Mouse (Mus musculus) embryonic fibroblast, embryonic 13.5 days (primary cell): ENCODE measurements around the gene Ncapd2. TPM values are rescaled to one million over a fixed set of nuclear protein-coding genes. Genes with fewer than 3 reads are reported as not detected.
A peak's percentile ranks its signal among the peaks of the same experiment; 100 is the strongest.
"Not testable (repeated sequence)": the region's sequence is repeated elsewhere in the genome, so short reads cannot be mapped to it uniquely, and the experiment has no call there.

ENCODE experiments used
- H3K27ac ChIP-seq: 2 replicates; pipeline ENCODE4 v1.5.1; 2012; ENCODE audit warnings: low read length, control low read depth, inconsistent platforms; ENCODE audit not compliant: insufficient read depth
- H3K4me1 ChIP-seq: 2 replicates; pipeline ENCODE4 v1.6.1; 2011; ENCODE audit warnings: low read length; ENCODE audit not compliant: control insufficient read depth, insufficient read depth
- H3K4me3 ChIP-seq: 2 replicates; pipeline ENCODE4 v1.5.1; 2011; ENCODE audit warnings: mild to moderate bottlenecking, control low read depth, low read length; ENCODE audit not compliant: insufficient read depth
- CTCF ChIP-seq: IDR thresholded peaks from 2 replicates; pipeline ENCODE4 v1.5.1; 2011; ENCODE audit warnings: mild to moderate bottlenecking, control low read depth, low read length, moderate library complexity, borderline replicate concordance; ENCODE audit not compliant: insufficient read depth
- POLR2A ChIP-seq: IDR thresholded peaks from 2 replicates; pipeline ENCODE4 v1.6.1; 2011; ENCODE audit warnings: low read depth, mild to moderate bottlenecking, control low read depth, low read length, moderate library complexity
- polyA plus RNA-seq: library from polyadenylated mRNA; stranded (reverse); fragments of >200 nt; gene quantifications from 2 replicates; pipeline ENCODE4 v1.2.4, GENCODE M21; 2011; ENCODE audit warnings: low read depth; ENCODE audit not compliant: missing spikeins, insufficient read length

The Ncapd2 gene
- polyA plus RNA-seq, 1 experiment = 137 TPM

GRCm38 (mm10) chr6:125168086-125168485 lies 23.4 kb downstream of the Ncapd2 start:
- TF ChIP-seq POLR2A = no peak
- no peak for TF ChIP-seq CTCF
- Histone ChIP-seq H3K4me1 (peaks cover 10% of the 10 kb centered on the region; the same call in 1 of the 2 replicates), H3K4me3 (no peak overlapping the region), H3K27ac (no peak overlapping the region)

- TF ChIP-seq POLR2A (peak; percentile 10; the same call in 1 of the 2 replicates), CTCF (no peak)
- Histone ChIP-seq H3K27ac (peak overlapping the region; percentile 79), H3K4me1 (peaks cover 10% of the 10 kb centered on the region; the same call in 1 of the 2 replicates), H3K4me3 (peak overlapping the region; percentile 16)
These were observed 24.4 kb downstream of the Ncapd2 start for GRCm38 (mm10) chr6:125166861-125167650.

- peaks cover 10% of the 10 kb centered on the region; the same call in 1 of the 2 replicates for H3K4me1 ChIP-seq
- TF ChIP-seq POLR2A (peak; percentile 75), CTCF (no peak)
- peak within 1 kb of the TSS; percentile 96 for H3K27ac ChIP-seq
- peak within 1 kb of the TSS; percentile 86 for H3K4me3 ChIP-seq
These were observed 25.3 kb downstream of the Ncapd2 start, which contains the start of gene Gapdh for GRCm38 (mm10) chr6:125166051-125166751. Gene Gapdh, minus strand, starts transcription at chr6:125166467.

GRCm38 (mm10) chr6:125165328-125165891 lies 26.1 kb downstream of the Ncapd2 start:
- H3K4me1 ChIP-seq = peaks cover 15% of the 10 kb centered on the region; the same call in 1 of the 2 replicates
- peak; percentile 100 for TF ChIP-seq POLR2A
- TF ChIP-seq CTCF = no peak
- peak overlapping the region; percentile 86 for H3K4me3 ChIP-seq
- H3K27ac ChIP-seq = peak overlapping the region; percentile 96

- TF ChIP-seq POLR2A (peak; percentile 56), CTCF (no peak)
- peak overlapping the region; percentile 85 for H3K27ac ChIP-seq
- peak overlapping the region; percentile 86 for H3K4me3 ChIP-seq
- peaks cover 16% of the 10 kb centered on the region for H3K4me1 ChIP-seq
These were observed 26.7 kb downstream of the Ncapd2 start for GRCm38 (mm10) chr6:125164672-125165327.

- peak overlapping the region; percentile 86 for H3K4me3 ChIP-seq
- peak overlapping the region; percentile 85 for H3K27ac ChIP-seq
- TF ChIP-seq CTCF (no peak), POLR2A (no peak; the same call in 1 of the 2 replicates)
- H3K4me1 ChIP-seq = peaks cover 17% of the 10 kb centered on the region
These were observed 27.5 kb downstream of the Ncapd2 start for GRCm38 (mm10) chr6:125163801-125164657.

GRCm38 (mm10) chr6:125162615-125163305 lies 28.7 kb downstream of the Ncapd2 start:
- H3K4me3 ChIP-seq = peak overlapping the region; percentile 16
- H3K4me1 ChIP-seq = peaks cover 17% of the 10 kb centered on the region
- H3K27ac ChIP-seq = not testable (repeated sequence)

- not testable (repeated sequence) for H3K27ac ChIP-seq, H3K4me1 ChIP-seq, H3K4me3 ChIP-seq
These were observed 29.5 kb downstream of the Ncapd2 start for GRCm38 (mm10) chr6:125161971-125162370.
